In genomic region chr1:131525586-131526271, GRCm38 (mm10) we compare ENCODE assay signal across 8 mouse cellular contexts. TPM values are rescaled to one million over a fixed set of nuclear protein-coding genes. Genes with fewer than 3 reads are reported as not detected.
DNase-seq lines count a peak whose midpoint lies in the region; ATAC-seq and TF ChIP-seq lines count a peak whose summit lies in the region.

No protein-coding gene starts in this region.

- H3K4me3 ChIP-seq in forebrain, postnatal 0 days (ENCODE audit: low read depth, low read length): peak overlapping the region; percentile 75
- H3K4me3 ChIP-seq in hindbrain, embryonic 14.5 days (replicated peaks; ENCODE audit: low read length): peak overlapping the region; percentile 66
- H3K4me3 ChIP-seq in midbrain, embryonic 11.5 days (ENCODE audit: low read depth, low read length): peak overlapping the region; percentile 86
- peak overlapping the region; percentile 79 for H3K4me3 ChIP-seq in stomach, embryonic 14.5 days (ENCODE audit: low read depth, low read length)

- peak; percentile 35 for DNase-seq in CD4-positive, CD25-positive, alpha-beta regulatory T cell, adult 2 months (ENCODE audit: low read depth, low spot score)
- peak; percentile 68 for DNase-seq in cerebellum, adult 11-12 months
- DNase-seq in forebrain, postnatal 0 days: no peak
- DNase-seq in hindbrain, embryonic 14.5 days (ENCODE audit: low spot score): peak; percentile 39
- peak; percentile 42 to 71 for DNase-seq in left cerebral cortex, postnatal 10 days (ENCODE audit: extremely low spot score in 1 of 2, low spot score in 2 of 2)
- DNase-seq in midbrain, embryonic 11.5 days (ENCODE audit: low spot score, missing footprints): peak; percentile 96

- 1% methylated on average over 40 of the region's 41 CpGs for WGBS in forebrain, postnatal 0 days
- under 1% methylated on average over 40 of the region's 41 CpGs for WGBS in hindbrain, embryonic 14.5 days
- under 1% methylated on average over 35 of the region's 41 CpGs for WGBS in midbrain, embryonic 11.5 days
- WGBS in stomach, embryonic 14.5 days: under 1% methylated on average over 41 of the region's 41 CpGs

- no peaks in the 10 kb centered on the region for H3K36me3 ChIP-seq in forebrain, postnatal 0 days (ENCODE audit: insufficient read depth)
- no peaks in the 10 kb centered on the region for H3K36me3 ChIP-seq in hindbrain, embryonic 14.5 days (replicated peaks; ENCODE audit: control insufficient read depth, insufficient read depth)
- H3K36me3 ChIP-seq in midbrain, embryonic 11.5 days (ENCODE audit: control insufficient read depth, insufficient read depth, low read length): no peaks in the 10 kb centered on the region
- no peaks in the 10 kb centered on the region for H3K36me3 ChIP-seq in stomach, embryonic 14.5 days (ENCODE audit: control insufficient read depth, insufficient read depth, low read length)

- peak overlapping the region; percentile 77 for H3K4me2 ChIP-seq in forebrain, postnatal 0 days (ENCODE audit: low read depth)
- H3K4me2 ChIP-seq in hindbrain, embryonic 14.5 days (replicated peaks): peak overlapping the region; percentile 77
- peak overlapping the region; percentile 87 for H3K4me2 ChIP-seq in midbrain, embryonic 11.5 days
- peak overlapping the region; percentile 77 for H3K4me2 ChIP-seq in stomach, embryonic 14.5 days (replicated peaks; ENCODE audit: low read depth, low read length)

- intact Hi-C loops in left cerebral cortex, postnatal 10 days (cut with DNase I): loop anchor here (5.0 kb wide), 2 partner anchors 98 to 228 kb away; no protein-coding TSS in a partner anchor

- no peaks in the 10 kb centered on the region for H3K27me3 ChIP-seq in forebrain, postnatal 0 days (ENCODE audit: insufficient read depth, low read length)
- no peaks in the 10 kb centered on the region for H3K27me3 ChIP-seq in hindbrain, embryonic 14.5 days (ENCODE audit: control insufficient read depth, insufficient read depth, low read length)
- no peaks in the 10 kb centered on the region for H3K27me3 ChIP-seq in midbrain, embryonic 11.5 days (ENCODE audit: control insufficient read depth, insufficient read depth, low read length)
- H3K27me3 ChIP-seq in stomach, embryonic 14.5 days (ENCODE audit: control insufficient read depth, insufficient read depth, low read length): no peaks in the 10 kb centered on the region

- peak overlapping the region; percentile 91 for H3K27ac ChIP-seq in forebrain, postnatal 0 days (ENCODE audit: low read depth, low read length)
- peak overlapping the region; percentile 91 for H3K27ac ChIP-seq in hindbrain, embryonic 14.5 days
- peak overlapping the region; percentile 80 for H3K27ac ChIP-seq in midbrain, embryonic 11.5 days (ENCODE audit: low read depth, low read length)
- peak overlapping the region; percentile 96 for H3K27ac ChIP-seq in stomach, embryonic 14.5 days (ENCODE audit: low read length)

- peak overlapping the region; percentile 80 for H3K9ac ChIP-seq in forebrain, postnatal 0 days
- H3K9ac ChIP-seq in hindbrain, embryonic 14.5 days: peak overlapping the region; percentile 75
- peak overlapping the region; percentile 82 for H3K9ac ChIP-seq in midbrain, embryonic 11.5 days (ENCODE audit: low read length)
- peak overlapping the region; percentile 78 for H3K9ac ChIP-seq in stomach, embryonic 14.5 days (replicated peaks; ENCODE audit: low read depth, low read length)

- no peak for ATAC-seq in CD4-positive, CD25-positive, alpha-beta regulatory T cell, adult 4 months
- ATAC-seq in forebrain, postnatal 0 days: no peak
- no peak for ATAC-seq in hindbrain, embryonic 14.5 days (ENCODE audit: low FRiP score)
- ATAC-seq in midbrain, embryonic 11.5 days (ENCODE audit: low FRiP score): no peak
- no peak for ATAC-seq in stomach, embryonic 14.5 days (ENCODE audit: insufficient number of reproducible peaks, insufficient read depth, low FRiP score, low read depth)

- TF ChIP-seq CTCF in forebrain, postnatal 0 days (IDR thresholded peaks at IDR 0.05; ENCODE audit: low read depth): no peak

- H3K4me1 ChIP-seq in forebrain, postnatal 0 days (ENCODE audit: insufficient read depth): peaks cover 27% of the 10 kb centered on the region
- H3K4me1 ChIP-seq in hindbrain, embryonic 14.5 days (replicated peaks; ENCODE audit: control insufficient read depth, insufficient read depth, low read length): peaks cover 46% of the 10 kb centered on the region
- H3K4me1 ChIP-seq in midbrain, embryonic 11.5 days (ENCODE audit: control insufficient read depth, insufficient read depth, low read length): peaks cover 42% of the 10 kb centered on the region
- H3K4me1 ChIP-seq in stomach, embryonic 14.5 days (ENCODE audit: control insufficient read depth, insufficient read depth, low read length): peaks cover 39% of the 10 kb centered on the region

- H3K9me3 ChIP-seq in forebrain, postnatal 0 days (ENCODE audit: low read length): no peaks in the 10 kb centered on the region
- no peaks in the 10 kb centered on the region for H3K9me3 ChIP-seq in hindbrain, embryonic 14.5 days (ENCODE audit: control insufficient read depth, low read length)
- no peaks in the 10 kb centered on the region for H3K9me3 ChIP-seq in midbrain, embryonic 11.5 days (ENCODE audit: control insufficient read depth, low read length)
- no peaks in the 10 kb centered on the region for H3K9me3 ChIP-seq in stomach, embryonic 14.5 days (ENCODE audit: control insufficient read depth, low read depth, low read length)

RNA-seq across cellular contexts. Expression of gene Srgap2, which starts 1.4 kb away (rescaled TPM):
- polyA plus RNA-seq in CD4-positive, CD25-positive, alpha-beta regulatory T cell, adult 4 months (2017; shearing (Covaris generic)): 10 to 100 TPM; 25.0 to 31.5 TPM
- total RNA-seq in forebrain, postnatal 0 days (2014; rRNA removed): 61.1 and 68.4 TPM in 2 replicates
- polyA plus RNA-seq in forebrain, postnatal 0 days (2015; fragmentation: Nextera tagmentation; extraction: Ambion mirVana): 17.0 and 28.1 TPM in 2 replicates
- 33.6 and 35.3 TPM in 2 replicates for polyA plus RNA-seq in hindbrain, embryonic 14.5 days (2014; fragmentation: Nextera tagmentation; extraction: Ambion mirVana)
- 100 to 1,000 TPM; 137 TPM for total RNA-seq in left cerebral cortex, postnatal 10 days (2021)
- polyA plus RNA-seq in midbrain, embryonic 11.5 days (2014; fragmentation: Nextera tagmentation; extraction: Ambion mirVana): 16.4 and 19.3 TPM in 2 replicates
- polyA plus RNA-seq in stomach, embryonic 14.5 days (2014; fragmentation: Nextera tagmentation; extraction: Ambion mirVana): 22.8 and 24.5 TPM in 2 replicates

RNA-seq across cellular contexts. Expression of gene Fam72a, which starts 2.0 kb away (rescaled TPM):
- polyA plus RNA-seq in CD4-positive, CD25-positive, alpha-beta regulatory T cell, adult 4 months (2017; shearing (Covaris generic)): under 1 TPM; 0.24 to 0.73 TPM
- total RNA-seq in forebrain, postnatal 0 days (2014; rRNA removed): 0.38 and 1.5 TPM in 2 replicates
- polyA plus RNA-seq in forebrain, postnatal 0 days (2015; fragmentation: Nextera tagmentation; extraction: Ambion mirVana): 0.86 and 1.2 TPM in 2 replicates
- polyA plus RNA-seq in hindbrain, embryonic 14.5 days (2014; fragmentation: Nextera tagmentation; extraction: Ambion mirVana): 0.91 and 1.4 TPM in 2 replicates
- 1 to 10 TPM; 1.4 to 1.7 TPM for total RNA-seq in left cerebral cortex, postnatal 10 days (2021)
- 4.5 and 4.7 TPM in 2 replicates for polyA plus RNA-seq in midbrain, embryonic 11.5 days (2014; fragmentation: Nextera tagmentation; extraction: Ambion mirVana)
- 3.1 and 3.2 TPM in 2 replicates for polyA plus RNA-seq in stomach, embryonic 14.5 days (2014; fragmentation: Nextera tagmentation; extraction: Ambion mirVana)
